Mouse (Mus musculus) heart, postnatal 0 days (tissue): ENCODE results near the gene Ank2.

Experiments used
- CTCF ChIP-seq: IDR thresholded peaks from 2 replicates; pipeline ENCODE4 v1.5.1; 2016; ENCODE audit warnings: antibody characterized with exemption, control low read depth, low read depth
- EP300 ChIP-seq: IDR thresholded peaks from 2 replicates; pipeline ENCODE4 v1.6.1; 2016; ENCODE audit warnings: antibody characterized with exemption, low read depth

GRCm38 (mm10) chr3:126923575-126924382 is 575.4 kb downstream of the Ank2 start:
- TF ChIP-seq CTCF = no peak
- TF ChIP-seq EP300 = no peak
